Mouse (Mus musculus) liver, embryonic 16.5 days (tissue): ENCODE measurements around the gene Dll3. TPM values are rescaled to one million over a fixed set of nuclear protein-coding genes. Genes with fewer than 3 reads are reported as not detected.
A peak's percentile ranks its signal among the peaks of the same experiment; 100 is the strongest.

Source experiments
- ATAC-seq: fragments of 200-750 bp; cut with Nextera tagmentation; 2 replicates; pipeline ENCODE4 v1.8.0; 2017; ENCODE audit warnings: low read depth, mild to moderate bottlenecking, moderate number of reproducible peaks, moderate library complexity
- H3K27ac ChIP-seq: fragments of 300-500 bp; sonication (generic); 2 replicates; pipeline ENCODE4 v1.5.1; 2014; ENCODE audit warnings: mild to moderate bottlenecking, low read length
- H3K27me3 ChIP-seq: fragments of 300-500 bp; sonication (generic); 2 replicates; pipeline ENCODE4 v1.6.1; 2014; ENCODE audit warnings: low read depth, low read length, mixed read lengths; ENCODE audit not compliant: control insufficient read depth, insufficient read depth
- H3K36me3 ChIP-seq: fragments of 300-500 bp; sonication (generic); 2 replicates; pipeline ENCODE4 v1.6.1; 2014; ENCODE audit warnings: mild to moderate bottlenecking; ENCODE audit not compliant: control insufficient read depth, insufficient read depth
- H3K4me1 ChIP-seq: fragments of 300-500 bp; sonication (generic); 2 replicates; pipeline ENCODE4 v1.6.1; 2014; ENCODE audit warnings: low read depth, low read length, mixed read lengths; ENCODE audit not compliant: control insufficient read depth
- H3K4me2 ChIP-seq: fragments of 300-500 bp; sonication (generic); 2 replicates; pipeline ENCODE4 v1.6.1; 2014; ENCODE audit warnings: low read depth, low read length, mixed read lengths
- H3K4me3 ChIP-seq: fragments of 300-500 bp; sonication (generic); 2 replicates; pipeline ENCODE4 v1.5.1; 2014; ENCODE audit warnings: low read depth, mild to moderate bottlenecking, low read length
- H3K9ac ChIP-seq: fragments of 300-500 bp; sonication (generic); 2 replicates; pipeline ENCODE4 v1.6.1; 2014; ENCODE audit warnings: low read depth, low read length
- H3K9me3 ChIP-seq: fragments of 300-500 bp; sonication (generic); replicated peaks from 2 replicates; pipeline ENCODE4 v1.6.1; 2016; ENCODE audit warnings: low read length; ENCODE audit not compliant: control insufficient read depth
- WGBS: fragments of 180-500 bp; shearing (Covaris S2); extraction: QIAGEN DNeasy Blood & Tissue Kit; methylation state at CpG from one replicate; pipeline ENCODE4 v1.1.7; 2014; ENCODE audit not compliant: insufficient replicate concordance; 5-methylcytosine and 5-hydroxymethylcytosine counted together
- polyA plus RNA-seq: library from polyadenylated mRNA; unstranded; fragments of >200 nt; fragmentation: Nextera tagmentation; extraction: Ambion mirVana; gene quantifications from 2 replicates; pipeline ENCODE4 v1.2.1, GENCODE M21; 2015

Dll3 gene
- polyA plus RNA-seq: not detected in 2 replicates

DNA sequence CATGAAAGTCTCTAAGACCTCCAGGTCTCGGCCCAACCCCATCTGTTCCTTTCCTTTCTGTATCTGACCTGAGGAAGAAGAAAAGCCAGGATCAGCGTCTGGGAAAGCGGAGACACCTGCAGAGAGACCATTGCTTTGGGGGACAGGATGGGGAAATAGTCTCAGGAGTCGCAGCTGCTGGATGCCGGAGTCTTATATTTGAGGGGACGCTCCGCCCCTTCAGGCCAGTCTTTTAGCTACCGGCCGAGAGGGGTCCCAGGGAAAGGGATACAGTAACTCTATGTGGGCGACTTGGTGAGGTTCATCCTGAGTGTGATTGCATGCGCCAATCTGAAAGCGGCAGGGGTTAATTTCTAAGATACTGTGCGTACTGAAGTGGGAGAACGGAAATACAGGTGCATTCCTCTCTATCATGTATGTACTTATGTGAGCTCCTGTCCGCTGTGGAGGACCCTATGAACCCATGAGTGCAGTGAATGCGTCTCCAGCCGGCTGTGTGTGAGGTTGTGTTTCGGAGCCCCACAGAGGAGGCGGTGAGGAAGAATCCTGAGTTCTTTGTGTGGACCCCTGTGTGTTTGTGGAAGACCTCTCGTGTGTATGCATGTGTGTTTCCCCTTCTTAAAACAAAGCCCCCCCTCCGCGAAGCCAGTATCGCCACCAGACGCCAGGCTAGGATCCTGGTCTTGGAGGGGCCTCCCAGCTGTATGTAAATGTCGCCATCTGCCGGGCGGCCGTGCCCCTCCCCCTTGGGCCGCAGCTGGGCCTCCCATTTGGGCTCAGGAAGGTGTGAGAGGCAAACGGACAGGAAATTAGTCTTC lies at the start of gene Dll3:
TSS of gene Dll3 (minus strand) at position 623 of the 818 bp plus-strand sequence.
- H3K36me3 ChIP-seq: peaks cover 11% of the 10 kb centered on the region
- 0 out of 2 replicates have a peak, but pooled peaks have one; percentile 27 for ATAC-seq
- H3K4me1 ChIP-seq: peaks cover 4% of the 10 kb centered on the region
- H3K9ac ChIP-seq: no peak within 1 kb of the TSS
- 0 out of 2 replicates have a peak within 1 kb of the TSS, but pooled peaks have one; percentile 3 for H3K4me3 ChIP-seq
- no peak within 1 kb of the TSS for H3K27ac ChIP-seq
- peak within 1 kb of the TSS; percentile 6 for H3K4me2 ChIP-seq
- WGBS: 3% methylated on average over 30 of the region's 30 CpGs
- no peaks in the 10 kb centered on the region for H3K9me3 ChIP-seq
- peaks cover 43% of the 10 kb centered on the region for H3K27me3 ChIP-seq

DNA sequence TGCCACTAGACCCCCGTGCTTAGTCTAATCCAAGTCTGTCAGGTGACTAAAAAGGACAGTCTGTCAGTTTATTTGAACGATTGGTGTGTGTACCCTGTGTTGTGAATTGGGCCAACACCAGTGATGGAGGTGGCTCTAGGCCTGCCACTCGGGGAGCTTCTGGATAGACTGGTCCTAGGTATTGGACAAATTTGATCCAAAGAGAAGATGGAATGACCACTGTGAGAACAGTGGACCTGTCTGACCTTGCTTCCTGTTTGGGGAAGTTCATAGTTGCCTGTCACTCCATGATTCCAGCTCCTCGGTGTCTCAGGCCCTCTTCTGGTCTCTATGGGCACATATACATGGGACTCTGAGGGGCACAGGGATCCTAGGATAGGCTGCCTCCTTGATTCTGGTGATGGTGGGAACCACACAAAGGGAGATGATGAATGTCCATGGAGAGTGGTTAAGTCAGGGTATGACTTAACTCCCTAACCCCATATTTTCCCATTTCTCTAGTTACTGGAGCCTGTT lies 49.7 kb upstream of the Dll3 start:
- H3K27ac ChIP-seq: peak overlapping the region; percentile 73

DNA sequence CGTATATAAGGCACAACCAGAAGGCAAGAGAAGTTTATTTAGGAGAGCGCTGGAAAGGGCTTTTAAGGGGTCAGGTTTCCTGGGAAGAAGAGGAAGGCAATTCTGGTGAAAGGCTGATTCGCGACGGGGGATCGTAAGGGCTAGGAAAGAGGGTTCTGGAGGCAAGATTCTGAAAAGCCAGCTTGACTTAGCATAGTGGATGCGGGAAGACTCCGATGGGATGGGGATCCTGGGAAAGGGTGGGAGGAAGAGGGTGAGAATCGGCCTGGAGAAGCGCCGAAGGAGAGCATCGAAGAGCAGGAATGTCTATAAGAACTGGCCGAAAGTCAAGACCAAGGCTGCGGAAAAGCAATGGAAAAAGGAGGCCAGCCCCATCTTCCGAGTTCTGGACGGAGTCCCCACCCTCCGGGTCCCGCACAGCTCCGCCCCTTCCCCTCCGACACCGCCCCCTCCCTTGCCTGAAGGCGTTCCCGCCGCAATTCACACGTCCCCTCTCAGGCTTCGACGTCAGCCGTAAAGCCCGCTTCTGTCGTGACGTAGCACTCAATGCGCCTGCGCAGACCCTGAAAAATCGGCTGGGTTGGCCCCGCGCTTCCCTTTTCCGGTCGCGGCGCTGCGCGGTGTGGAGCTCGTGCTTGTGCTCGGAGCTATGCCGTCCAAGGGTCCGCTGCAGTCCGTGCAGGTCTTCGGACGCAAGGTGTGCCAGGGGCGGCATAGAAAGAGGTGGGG lies 48.3 kb upstream of the Dll3 start, which contains the start of gene Rps16:
TSS of gene Rps16 (plus strand) at position 498 of the 729 bp plus-strand sequence.
- ATAC-seq: peak; percentile 94
- Histone ChIP-seq H3K4me1 (peaks cover 27% of the 10 kb centered on the region), H3K4me2 (peak within 1 kb of the TSS; percentile 87), H3K4me3 (peak within 1 kb of the TSS; percentile 89), H3K27me3 (no peaks in the 10 kb centered on the region), H3K36me3 (peaks cover 25% of the 10 kb centered on the region), H3K27ac (peak within 1 kb of the TSS; percentile 73), H3K9me3 (no peaks in the 10 kb centered on the region), H3K9ac (peak within 1 kb of the TSS; percentile 95)
- 2% methylated on average over 50 of the region's 50 CpGs for WGBS

More for the DNA sequence above, 49.7 kb upstream of the Dll3 start:
- Histone ChIP-seq H3K4me1 (peaks cover 30% of the 10 kb centered on the region), H3K9me3 (no peaks in the 10 kb centered on the region), H3K4me3 (peak overlapping the region; percentile 89), H3K36me3 (peaks cover 25% of the 10 kb centered on the region), H3K4me2 (peak overlapping the region; percentile 87), H3K9ac (peak overlapping the region; percentile 95), H3K27me3 (no peaks in the 10 kb centered on the region)
- ATAC-seq: no peak
- WGBS: 7% methylated on average over 4 of the region's 4 CpGs

DNA sequence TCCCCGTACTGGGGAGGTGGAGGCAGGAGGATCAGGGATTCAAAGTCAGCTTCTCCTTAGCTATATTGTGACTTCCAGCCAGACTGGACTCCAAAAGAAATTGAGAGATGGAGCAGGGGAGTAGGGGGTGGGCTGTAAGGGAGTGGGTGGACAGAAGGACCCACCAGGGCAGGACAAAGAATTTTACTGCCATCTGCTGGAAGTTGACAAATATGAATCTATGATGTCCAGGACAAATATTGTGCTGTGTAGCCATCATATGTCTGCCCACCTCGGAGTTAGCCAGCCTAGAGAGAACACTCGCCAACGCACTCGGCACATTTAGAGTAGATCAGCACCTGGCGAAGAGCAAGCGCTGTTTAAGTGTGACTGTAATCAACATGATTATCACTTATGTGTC lies 46.6 kb upstream of the Dll3 start:
- peak overlapping the region; percentile 67; the same call in 1 of the 2 replicates for H3K27ac ChIP-seq
- no peak overlapping the region for H3K9ac ChIP-seq
- no peak overlapping the region for H3K4me3 ChIP-seq
- WGBS: 75% methylated on average over 7 of the region's 7 CpGs
- H3K27me3 ChIP-seq: no peaks in the 10 kb centered on the region
- ATAC-seq: no peak
- peaks cover 27% of the 10 kb centered on the region for H3K4me1 ChIP-seq
- H3K9me3 ChIP-seq: no peaks in the 10 kb centered on the region
- H3K4me2 ChIP-seq: no peak overlapping the region
- peaks cover 17% of the 10 kb centered on the region for H3K36me3 ChIP-seq

DNA sequence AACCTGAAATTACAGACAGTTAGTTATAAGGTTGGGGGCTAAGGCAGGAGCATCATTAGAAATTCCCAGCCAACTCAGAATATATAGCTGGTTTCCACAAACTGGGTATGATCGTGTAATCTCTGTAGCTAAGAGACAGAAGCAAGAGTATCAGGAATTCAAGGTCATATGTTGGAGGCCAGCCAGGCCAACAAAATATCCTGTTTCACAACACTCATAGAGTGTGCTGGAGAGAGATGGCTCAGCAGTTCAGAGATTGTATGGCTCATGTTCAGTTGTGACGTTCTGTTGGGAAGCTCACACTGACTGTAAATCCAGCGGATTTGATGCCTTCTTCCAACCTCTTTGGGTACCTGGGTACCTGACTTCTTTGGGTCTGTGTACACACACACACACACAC lies 45.7 kb upstream of the Dll3 start:
- no peak overlapping the region for H3K9ac ChIP-seq
- peaks cover 21% of the 10 kb centered on the region for H3K4me1 ChIP-seq
- no peaks in the 10 kb centered on the region for H3K9me3 ChIP-seq
- 0 out of 2 replicates have a peak, but pooled peaks have one; percentile 25 for ATAC-seq
- no peak overlapping the region for H3K4me3 ChIP-seq
- H3K36me3 ChIP-seq: peaks cover 8% of the 10 kb centered on the region
- H3K4me2 ChIP-seq: no peak overlapping the region
- H3K27me3 ChIP-seq: no peaks in the 10 kb centered on the region
- 60% methylated on average over 3 of the region's 3 CpGs for WGBS
- peak overlapping the region; percentile 67 for H3K27ac ChIP-seq

- Histone ChIP-seq H3K36me3 (no peaks in the 10 kb centered on the region), H3K27me3 (no peaks in the 10 kb centered on the region), H3K9me3 (no peaks in the 10 kb centered on the region), H3K9ac (no peak overlapping the region), H3K4me2 (no peak overlapping the region), H3K4me1 (peaks cover 14% of the 10 kb centered on the region), H3K4me3 (no peak overlapping the region), H3K27ac (no peak overlapping the region)
- no peak for ATAC-seq
- 5% methylated on average over 4 of the region's 4 CpGs for WGBS
Observed at GRCm38 (mm10) chr7:28344637-28345036, 42.6 kb upstream of the Dll3 start.

GRCm38 (mm10) chr7:28341381-28341780 lies 39.3 kb upstream of the Dll3 start:
- ATAC-seq: no peak
- Histone ChIP-seq H3K9ac (no peak overlapping the region), H3K36me3 (no peaks in the 10 kb centered on the region), H3K27ac (peak overlapping the region; percentile 44; the same call in 1 of the 2 replicates), H3K4me2 (no peak overlapping the region), H3K9me3 (no peaks in the 10 kb centered on the region), H3K27me3 (no peaks in the 10 kb centered on the region), H3K4me3 (no peak overlapping the region), H3K4me1 (peaks cover 26% of the 10 kb centered on the region)
- WGBS: 41% methylated on average over 7 of the region's 7 CpGs

GRCm38 (mm10) chr7:28339213-28339917 lies 37.3 kb upstream of the Dll3 start:
- 31% methylated on average over 19 of the region's 19 CpGs for WGBS
- peak overlapping the region; percentile 97 for H3K27ac ChIP-seq
- H3K4me1 ChIP-seq: peaks cover 26% of the 10 kb centered on the region
- peak overlapping the region; percentile 99 for H3K4me3 ChIP-seq
- no peaks in the 10 kb centered on the region; the same call in 1 of the 2 replicates for H3K36me3 ChIP-seq
- peak overlapping the region; percentile 87 for H3K4me2 ChIP-seq
- peak overlapping the region; percentile 69 for H3K9ac ChIP-seq
- no peaks in the 10 kb centered on the region for H3K9me3 ChIP-seq
- ATAC-seq: no peak
- no peaks in the 10 kb centered on the region for H3K27me3 ChIP-seq
